Mouse (Mus musculus) layer of hippocampus, postnatal 36 days (tissue): Measurements from ENCODE around the gene Acyp1. TPM values are rescaled to one million over a fixed set of nuclear protein-coding genes. Genes with fewer than 3 reads are reported as not detected.
"Not testable (repeated sequence)": the region's sequence is repeated elsewhere in the genome, so short reads cannot be mapped to it uniquely, and the experiment has no call there.

Experiments used
- DNase-seq, 2 experiments: peaks; one replicate each; pipeline ENCODE4 v3.0.0; 2022
- total RNA-seq, 2 experiments: library from RNA; stranded (reverse); gene quantifications; 2 replicates each; pipeline ENCODE4 v1.2.3; 2021

The Acyp1 gene
- total RNA-seq, 2 experiments from 2014 or later: 32.8 to 34.1 TPM

DNA sequence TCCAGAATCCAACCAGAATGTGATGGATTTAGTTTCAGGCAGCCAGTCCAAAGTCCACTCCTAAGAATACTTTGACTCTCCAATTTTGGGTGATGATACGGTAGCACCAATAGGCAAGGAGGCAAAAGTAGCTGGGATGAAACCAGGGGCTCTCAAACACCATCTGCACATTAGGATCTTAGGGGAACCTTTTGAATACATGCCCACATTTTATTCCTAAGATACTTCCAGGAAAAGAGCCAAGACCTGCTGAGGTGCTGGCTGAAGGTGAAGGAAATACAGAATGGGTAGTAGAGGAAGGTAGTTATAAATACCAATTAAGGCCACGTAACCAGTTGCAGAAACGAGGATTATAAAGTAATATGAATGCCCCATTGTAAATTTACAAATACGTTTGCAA is 6.5 kb downstream of the Acyp1 start:
- not testable (repeated sequence) for DNase-seq

DNA sequence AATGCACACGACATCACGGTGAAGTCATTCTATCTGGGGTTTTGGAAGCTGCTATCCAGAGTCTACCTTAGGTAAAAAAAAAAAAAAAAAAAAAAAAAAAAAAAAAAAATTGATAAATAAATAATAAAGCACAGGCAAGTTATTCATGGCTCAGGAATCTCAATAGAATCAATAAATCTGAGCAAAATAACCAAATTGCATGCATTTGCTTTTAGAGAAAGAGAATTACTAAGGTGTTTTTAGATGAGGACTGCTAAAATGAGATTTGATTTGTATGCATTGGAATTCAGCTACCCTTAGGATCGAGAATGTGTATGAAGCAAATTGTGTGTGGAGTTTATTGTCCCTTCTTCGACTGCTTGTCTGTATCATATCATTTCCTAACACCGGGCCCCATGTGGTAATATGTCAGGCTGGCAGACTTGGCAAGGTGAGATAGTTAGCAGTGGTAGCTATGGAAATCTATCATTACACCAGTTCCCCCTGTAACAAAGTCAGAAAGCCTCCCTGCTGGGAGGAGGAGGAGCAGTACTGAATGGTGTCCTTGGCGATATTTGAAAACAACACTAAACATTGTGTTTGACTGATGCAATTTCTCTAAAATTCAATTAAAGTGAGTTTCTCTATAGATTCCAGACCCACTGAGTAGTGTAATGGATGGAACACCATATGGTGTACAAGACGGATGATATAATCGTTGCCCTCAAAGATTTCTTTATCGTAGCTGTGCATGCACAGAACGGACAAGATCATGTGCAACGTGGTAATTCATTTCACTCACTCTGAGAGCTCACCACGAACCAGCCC is 7.2 kb downstream of the Acyp1 start:
- no peak for DNase-seq

DNA sequence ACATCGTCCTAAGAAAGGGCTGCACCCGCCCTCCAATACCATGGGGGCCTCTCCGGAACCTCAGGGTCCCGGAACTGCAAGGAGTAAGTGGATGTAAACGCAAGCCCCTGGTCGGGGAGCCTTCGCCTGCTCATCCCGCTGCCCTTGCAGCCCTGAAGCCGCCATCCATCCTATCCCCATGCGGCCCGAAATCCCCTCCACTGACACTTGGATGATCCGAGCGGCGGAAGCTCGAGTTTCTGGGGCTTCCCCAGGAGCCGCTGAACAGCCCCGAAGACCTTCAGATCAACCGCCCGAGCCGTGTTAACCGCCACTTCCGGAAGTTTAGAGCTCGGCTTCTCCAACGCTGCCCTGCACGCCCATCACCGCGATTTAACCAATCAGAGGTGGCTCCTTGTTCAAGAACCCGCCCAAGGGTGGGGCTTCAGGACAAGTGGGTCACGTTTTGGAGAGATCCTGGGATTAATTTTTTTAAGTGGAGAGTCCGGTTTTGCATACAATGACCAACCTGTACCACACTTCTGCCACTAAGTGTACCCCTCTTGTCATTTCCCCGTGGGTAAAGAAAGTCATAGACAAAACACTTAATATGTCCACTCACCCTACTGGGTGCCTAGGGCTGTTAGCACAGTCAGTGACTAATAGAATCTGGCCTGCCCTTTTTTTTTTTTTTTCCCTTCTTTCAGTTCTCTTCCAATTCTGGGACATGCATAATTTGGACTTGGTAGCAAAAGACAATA is 8.0 kb downstream of the Acyp1 start:
- peak; percentile 95 to 97 for DNase-seq

DNA sequence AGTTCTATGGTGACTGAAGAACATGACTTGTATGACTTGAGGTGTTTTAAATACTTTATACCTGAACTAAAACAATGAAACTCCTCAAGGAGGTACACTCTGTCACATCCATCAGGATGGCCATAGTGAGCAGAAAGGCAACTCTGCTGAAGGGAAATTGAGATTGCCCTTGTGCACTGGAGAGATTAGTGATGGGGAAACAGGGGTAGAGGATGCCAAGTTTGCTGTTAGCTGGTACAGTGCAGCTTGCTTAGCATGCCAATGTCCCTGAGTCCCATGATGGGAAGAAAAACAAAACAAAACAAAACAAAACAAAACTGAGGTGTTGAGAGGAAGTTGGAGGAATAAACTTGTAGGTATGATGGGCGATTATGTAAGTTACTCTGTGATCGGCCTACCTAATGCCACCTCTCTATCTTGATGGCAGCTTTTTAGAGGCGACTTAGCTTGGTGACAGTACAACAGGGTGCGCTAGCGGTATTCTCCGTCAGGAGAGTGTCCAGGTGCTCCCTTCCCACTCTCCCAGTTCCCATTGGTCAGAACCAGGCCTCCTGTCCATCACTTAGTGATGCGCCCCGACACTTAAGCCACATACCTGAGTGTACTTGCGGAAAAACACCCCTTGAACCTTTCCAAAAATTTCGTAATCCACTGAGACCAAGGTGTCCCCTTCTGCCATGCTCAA is 8.7 kb downstream of the Acyp1 start:
- no peak for DNase-seq

DNA sequence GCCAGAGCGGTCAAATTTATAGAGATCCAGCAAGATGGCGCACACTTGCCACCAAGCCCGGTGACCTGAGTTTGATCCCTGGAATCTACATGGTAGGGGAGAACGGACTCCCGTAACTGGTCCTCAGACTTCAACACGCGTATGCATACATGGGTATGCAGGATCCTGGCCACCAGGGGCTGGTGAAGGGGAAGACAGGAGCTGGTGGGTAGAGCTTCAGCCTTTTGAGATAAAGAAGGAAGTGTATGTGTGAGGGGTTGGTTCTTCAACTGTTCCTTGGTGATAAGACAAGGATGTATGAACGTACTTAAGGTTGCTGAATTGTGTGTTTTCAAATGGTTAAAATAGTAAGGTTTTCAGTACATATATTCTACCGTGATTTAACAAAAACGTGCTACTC is 9.3 kb downstream of the Acyp1 start:
- DNase-seq: no peak

DNA sequence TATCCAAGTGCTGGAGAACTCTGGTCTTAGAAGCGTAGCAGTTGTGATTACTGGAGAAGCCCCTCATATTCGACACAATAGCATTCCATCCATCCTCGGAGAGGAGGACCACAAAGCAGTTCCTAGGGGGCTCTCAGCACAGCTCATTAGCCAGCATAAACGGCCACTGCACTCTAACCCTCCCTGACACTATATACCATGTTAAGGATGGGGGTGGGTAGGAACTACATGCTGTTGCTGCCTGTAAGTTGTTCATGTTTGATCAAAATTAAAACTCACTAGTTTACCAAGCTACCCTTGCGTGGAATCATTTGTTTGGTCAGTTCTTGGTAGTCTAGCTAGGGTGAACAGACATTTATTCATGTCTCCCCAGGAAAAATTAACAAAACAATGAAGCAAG is 12.0 kb downstream of the Acyp1 start:
- DNase-seq: no peak

DNA sequence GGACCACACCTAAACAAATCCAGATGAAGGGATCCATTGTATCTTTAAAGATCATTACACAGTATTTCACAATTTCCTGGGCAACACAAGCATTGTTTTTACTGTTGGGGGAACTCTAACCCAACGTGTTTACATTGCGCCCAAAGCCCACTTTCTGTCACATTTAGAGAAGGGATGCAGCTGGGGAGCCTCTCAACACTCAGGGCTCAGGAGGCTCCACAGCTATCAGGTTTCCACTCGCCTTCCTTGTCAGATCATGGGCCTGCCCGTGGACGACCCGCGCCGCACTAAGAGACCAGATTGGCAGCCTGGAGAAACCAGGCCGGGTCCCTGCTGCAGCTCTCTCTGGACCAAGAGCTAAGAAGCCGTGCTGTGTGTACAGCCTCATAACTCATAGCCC is 14.7 kb downstream of the Acyp1 start:
- DNase-seq: no peak

DNA sequence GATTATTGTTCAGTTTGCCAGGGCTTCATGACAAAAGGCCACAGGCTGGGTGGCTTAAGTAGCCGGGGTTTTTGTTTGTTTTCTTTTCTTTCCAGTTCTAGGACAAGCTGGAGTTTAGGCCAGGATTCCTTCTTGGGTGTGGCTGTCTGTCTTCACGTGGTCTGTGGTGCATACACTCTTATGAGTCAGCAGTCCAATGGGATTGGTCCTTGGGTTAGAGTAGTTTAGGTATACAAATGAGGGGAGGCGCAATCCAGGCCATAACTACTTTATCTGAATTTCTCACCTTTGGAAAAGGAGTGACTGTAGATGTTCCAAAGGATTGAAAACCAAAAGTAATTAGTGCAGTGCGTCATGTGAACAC is 16.4 kb downstream of the Acyp1 start:
- no peak for DNase-seq

DNA sequence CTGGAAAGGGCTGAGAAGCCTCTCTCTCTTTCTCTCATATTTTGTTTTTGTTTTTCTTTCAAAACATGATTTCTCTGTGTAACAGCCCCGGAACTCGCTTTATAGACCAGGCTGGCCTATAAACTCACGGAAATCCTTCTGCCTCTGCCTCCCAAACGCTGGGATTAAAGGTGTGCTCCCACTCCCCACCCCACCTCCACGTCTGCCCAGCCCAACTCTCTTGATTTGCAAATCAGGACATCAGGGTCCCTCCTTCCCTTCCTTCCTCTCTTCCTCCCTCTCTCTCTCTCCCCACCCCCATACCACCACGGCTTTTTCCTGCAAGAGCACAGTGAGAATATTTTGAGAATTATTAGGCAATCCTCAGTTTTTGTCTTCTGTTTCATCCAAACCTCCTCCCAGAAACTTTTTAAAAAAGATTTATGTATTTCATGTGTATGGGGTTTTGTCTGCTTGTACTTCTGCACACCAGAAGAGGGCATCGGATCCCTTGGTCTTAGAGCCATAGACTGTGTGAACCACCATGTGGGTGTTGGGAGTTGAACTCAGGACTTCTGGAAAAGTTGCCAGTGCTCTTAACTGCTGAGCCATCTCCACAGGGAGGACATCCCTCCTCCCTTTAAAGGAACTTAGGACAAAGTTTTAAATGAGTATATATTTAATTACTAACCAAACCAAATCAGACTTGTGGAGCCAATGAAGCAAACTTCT is 17.0 kb downstream of the Acyp1 start:
- DNase-seq: no peak

DNA sequence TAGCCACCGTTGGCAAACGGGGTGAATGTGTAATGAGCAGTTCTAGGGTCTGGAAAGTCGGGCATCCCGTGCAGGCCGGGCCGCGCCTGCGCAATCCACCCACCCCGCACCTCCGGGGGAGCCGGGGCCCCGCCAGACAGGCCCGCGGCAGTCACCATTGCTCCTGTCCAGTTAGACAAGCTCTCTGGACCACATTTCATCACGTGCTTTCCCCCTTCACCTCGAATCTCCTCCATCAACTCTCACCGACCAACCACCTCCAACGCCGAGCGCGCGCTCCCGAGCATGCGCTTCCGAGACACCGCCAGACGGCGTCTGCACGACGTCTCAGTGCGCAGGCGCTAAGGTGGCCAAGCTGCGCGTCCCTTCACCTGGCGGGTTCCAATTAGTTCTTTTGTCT is 17.9 kb downstream of the Acyp1 start, which contains the start of gene Mlh3:
Mlh3 (minus strand) TSS at position 281 of the 400 bp plus-strand sequence.
- DNase-seq: peak; percentile 85 to 87

DNA sequence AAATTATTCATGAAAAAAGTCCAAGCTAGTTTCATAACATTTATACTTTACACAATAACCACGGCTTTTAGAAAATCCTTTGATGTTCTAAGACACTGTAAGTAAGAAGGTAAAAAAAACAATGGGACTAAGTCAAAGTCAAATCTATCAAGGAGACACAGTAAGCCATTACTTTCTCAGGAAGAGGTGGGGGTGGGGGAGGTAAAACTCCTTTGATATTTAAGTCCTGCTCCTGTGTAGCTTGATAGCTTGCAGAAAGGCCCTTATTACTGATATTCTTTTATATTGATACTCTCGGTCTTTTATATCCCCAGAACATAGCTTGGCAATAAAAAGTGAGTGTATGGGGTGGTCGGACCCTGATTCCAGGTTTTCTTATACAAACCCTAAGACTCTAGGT is 18.4 kb downstream of the Acyp1 start:
- no peak for DNase-seq

DNA sequence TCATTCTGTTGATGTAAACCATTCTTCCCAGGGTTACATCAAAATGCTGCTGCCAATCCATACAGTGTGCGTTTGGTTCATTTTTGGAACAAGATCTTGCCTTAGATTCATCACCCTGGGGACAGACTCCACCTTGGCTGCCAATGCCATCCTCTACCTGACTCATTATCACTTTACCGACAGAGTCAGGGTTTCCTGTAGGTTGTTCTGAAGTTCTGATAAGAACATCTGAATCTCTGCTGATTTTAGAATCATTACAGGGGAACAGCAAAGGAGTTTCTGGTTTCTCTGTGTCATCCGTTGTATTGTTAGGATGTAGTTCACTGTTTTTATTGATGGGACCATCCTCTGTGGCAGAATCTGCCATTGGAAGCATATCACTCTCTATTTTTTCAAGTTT is 22.0 kb downstream of the Acyp1 start:
- no peak for DNase-seq

DNA sequence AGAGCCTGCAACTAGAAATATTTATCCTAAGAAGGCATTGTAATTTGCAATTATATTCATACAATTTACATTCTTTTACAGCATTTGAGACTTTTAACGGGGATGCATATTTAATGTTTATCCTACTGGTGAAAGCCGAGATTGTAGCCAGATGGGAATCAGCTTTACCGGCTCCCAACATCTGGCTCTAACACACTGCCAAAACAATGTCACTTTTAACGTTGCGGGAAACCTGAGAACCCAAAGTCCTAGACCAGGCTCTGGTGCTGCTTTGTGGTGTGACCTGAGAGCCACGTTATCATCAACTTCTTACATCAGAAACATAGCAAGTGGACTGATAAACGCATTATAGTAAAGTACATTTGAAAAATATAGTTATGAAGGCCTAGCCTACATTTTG is 23.3 kb downstream of the Acyp1 start:
- no peak for DNase-seq

DNA sequence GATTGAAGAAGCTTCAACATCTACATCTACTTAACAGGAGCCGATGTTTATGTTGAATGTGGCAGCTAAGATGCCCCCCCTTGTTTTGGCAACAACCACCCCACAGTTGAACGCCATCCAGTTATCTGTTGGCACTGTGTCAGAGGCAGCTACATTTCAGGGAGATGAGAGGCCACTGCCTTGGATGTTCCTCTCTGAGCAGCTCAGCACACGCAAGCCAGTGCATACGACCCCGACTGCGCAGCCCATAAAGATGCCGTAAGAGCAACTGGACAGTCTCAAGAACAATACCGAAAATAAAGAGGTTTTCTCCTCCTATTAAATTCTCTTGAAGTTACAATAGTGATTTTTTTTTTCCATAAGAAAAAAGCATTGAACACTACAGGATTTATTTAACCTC is 23.7 kb downstream of the Acyp1 start:
- no peak for DNase-seq

DNA sequence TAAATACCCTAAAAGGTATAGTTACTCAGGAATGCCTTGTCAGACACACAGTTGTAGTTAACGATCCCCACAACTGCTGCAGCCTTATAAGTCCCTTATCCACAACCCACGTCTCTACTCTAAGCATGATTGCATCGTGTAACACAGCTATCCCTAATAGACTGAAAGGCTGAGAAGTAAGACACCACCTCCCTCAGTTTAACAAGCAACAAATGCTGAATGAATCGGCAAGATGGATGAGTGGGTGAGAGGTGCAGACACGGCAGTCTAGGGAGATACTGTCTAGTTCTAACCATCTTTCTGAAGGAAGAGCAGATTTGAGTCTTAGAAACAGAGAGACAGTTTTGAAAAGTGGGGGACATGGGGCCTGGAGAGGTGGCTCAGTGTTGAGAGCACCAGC is 25.0 kb downstream of the Acyp1 start:
- no peak for DNase-seq

DNA sequence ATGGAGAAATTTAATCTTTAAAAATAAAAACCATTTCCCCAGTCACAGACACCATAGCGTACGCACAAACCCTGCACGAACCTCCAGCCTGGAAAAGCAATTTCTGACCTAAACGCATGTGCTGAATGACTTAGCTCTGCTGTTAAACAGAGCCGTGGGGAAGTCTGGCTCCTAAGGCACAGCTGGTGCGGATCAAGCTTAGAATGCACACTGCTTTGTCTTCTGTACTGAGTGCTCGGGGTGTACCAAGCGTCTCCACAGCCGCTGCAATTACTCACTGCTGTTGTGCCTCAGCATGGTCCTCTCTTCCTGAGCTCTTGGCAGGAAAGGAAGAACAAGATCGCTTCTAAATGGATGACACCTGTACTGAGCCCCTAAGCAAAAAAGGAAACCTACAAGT is 25.7 kb downstream of the Acyp1 start:
- DNase-seq: no peak

DNA sequence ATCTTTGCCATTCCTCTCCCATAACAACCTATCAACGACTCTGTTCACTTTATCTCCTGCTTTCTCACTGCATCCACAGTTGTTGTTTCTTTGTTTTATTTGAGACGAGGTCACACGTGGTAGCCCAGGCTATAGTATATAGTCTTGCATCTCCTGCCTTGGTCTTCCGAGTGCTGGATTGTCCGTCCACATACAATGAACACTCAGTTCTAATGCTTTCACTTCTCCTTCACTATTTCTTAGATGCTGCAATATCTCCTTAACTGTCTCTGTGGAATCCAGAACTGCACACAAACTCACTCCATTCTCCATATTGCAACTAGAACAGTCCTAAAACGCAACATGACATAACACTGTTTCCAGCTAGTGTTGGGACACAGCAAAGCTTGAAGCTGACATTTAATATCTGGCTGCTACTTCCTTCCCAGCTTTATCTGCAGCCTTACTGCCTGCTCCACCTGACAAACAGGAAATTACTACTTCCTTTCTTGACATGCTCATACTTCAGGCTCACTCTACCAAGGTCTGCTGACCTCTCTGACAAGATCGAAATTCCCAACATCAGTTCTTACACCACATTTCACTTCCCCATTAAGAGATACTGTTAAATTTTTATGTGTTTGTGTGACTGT is 31.1 kb downstream of the Acyp1 start:
- no peak for DNase-seq

DNA sequence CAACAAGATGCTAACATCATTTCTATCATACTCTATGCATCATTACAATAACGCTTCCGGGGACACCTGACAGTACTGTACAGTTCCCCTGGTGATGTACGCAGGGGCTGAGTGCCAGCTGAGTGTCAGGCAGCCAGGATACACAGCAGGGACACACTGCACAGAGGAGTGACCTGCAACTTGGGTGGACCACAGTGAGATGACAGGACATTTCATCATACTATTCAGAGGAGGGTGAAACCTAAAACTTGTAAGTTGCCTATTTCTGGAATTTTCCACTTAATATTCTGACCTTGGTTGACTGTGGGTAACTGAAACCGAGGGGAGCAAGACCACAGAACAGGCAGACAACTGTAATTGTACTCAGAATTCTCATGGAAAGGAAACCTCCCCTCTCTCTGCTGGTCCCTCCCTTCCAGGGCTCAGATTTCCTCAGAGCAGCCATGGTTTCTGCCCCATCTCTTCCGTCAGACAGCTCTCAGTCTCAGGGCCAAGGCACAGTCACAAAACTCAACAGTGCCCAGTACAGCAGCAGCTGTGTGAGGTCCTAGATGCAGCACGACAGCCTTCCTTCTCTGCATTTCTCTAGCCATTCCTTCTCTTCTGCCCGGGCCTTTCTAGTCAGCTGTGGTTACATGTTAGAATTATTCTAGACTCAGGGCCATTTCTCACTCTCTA is 32.0 kb downstream of the Acyp1 start:
- no peak for DNase-seq

DNA sequence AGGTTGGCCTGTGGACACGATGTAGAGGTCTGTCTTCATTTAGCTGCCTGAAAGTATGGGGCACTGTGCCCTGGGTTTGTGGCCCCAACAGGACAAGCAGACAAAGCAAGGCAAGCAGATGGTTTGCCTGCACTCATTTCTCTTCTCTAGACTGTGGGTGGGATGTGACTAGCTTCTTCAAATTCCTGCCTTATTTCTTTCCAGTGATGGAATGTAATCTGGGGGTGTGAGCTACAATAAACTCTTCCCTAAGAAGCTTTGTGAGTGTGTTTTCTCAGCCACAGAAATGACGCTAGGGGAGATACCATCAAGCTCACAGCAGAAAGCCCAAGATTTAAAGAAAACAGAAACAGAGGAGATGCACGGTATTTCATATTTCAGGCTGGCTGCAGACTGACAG is 36.2 kb downstream of the Acyp1 start:
- no peak for DNase-seq

DNA sequence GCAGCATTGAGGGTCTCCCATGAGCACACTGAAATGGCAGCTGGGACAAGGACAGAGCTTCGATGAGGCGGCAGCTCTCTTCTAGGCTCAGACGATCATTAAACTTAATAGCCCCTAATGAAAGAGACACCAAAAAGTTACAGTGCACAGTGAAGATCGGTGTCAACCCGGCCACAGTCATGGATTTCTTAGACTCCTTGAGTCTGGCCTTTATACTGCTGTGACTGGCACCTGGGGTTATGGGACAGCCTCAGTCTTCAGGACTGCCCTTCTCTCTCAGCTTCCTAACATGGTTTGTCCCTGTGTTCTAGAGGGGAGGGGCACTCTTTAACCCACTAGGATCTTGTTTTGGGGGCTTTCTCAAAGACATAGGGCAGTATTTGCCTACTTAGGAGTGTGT is 50.7 kb downstream of the Acyp1 start:
- no peak for DNase-seq
